Mouse (Mus musculus) kidney, adult 18-20 months (tissue): ENCODE measurements at regions not wholly inside any gene's neighbourhood (a gene's known extent, or its start where the extent isn't known, plus 50 kb on each side); places are given as distances from the start of the nearest gene placed in this dataset.

Experiments used
- DNase-seq: peaks from one replicate; pipeline ENCODE4 v3.0.0; 2021

GRCm38 (mm10) chr1:73532316-73532715, 516.6 kb upstream of the Tnp1 start:
- no peak for DNase-seq

- no peak for DNase-seq
Observed at GRCm38 (mm10) chr1:73531831-73532230, 516.1 kb upstream of the Tnp1 start.

GRCm38 (mm10) chr1:73530326-73530725, 514.6 kb upstream of the Tnp1 start:
- no peak for DNase-seq

- no peak for DNase-seq
Observed at GRCm38 (mm10) chr1:73528623-73529022, 512.9 kb upstream of the Tnp1 start.

GRCm38 (mm10) chr1:73516441-73516840, 500.7 kb upstream of the Tnp1 start:
- no peak for DNase-seq

- no peak for DNase-seq
Observed at GRCm38 (mm10) chr1:73515781-73516180, 500.1 kb upstream of the Tnp1 start.

GRCm38 (mm10) chr1:73513822-73514221, 498.1 kb upstream of the Tnp1 start:
- DNase-seq: peak; percentile 31

- DNase-seq: no peak
Observed at GRCm38 (mm10) chr1:73512836-73513235, 497.1 kb upstream of the Tnp1 start.

GRCm38 (mm10) chr1:73507071-73507754, 491.5 kb upstream of the Tnp1 start:
- DNase-seq: peak; percentile 39

- DNase-seq: no peak
Observed at GRCm38 (mm10) chr1:73503611-73504010, 487.9 kb upstream of the Tnp1 start.

GRCm38 (mm10) chr1:73500671-73501070, 485.0 kb upstream of the Tnp1 start:
- no peak for DNase-seq

- no peak for DNase-seq
Observed at GRCm38 (mm10) chr1:73495971-73496749, 480.5 kb upstream of the Tnp1 start.

GRCm38 (mm10) chr1:73481956-73482355, 466.2 kb upstream of the Tnp1 start:
- DNase-seq: no peak

- DNase-seq: peak; percentile 21
Observed at GRCm38 (mm10) chr1:73479349-73479920, 463.7 kb upstream of the Tnp1 start.

- no peak for DNase-seq
Observed at GRCm38 (mm10) chr1:73460598-73460997, 444.9 kb upstream of the Tnp1 start.

- DNase-seq: no peak
Observed at GRCm38 (mm10) chr1:73459754-73460534, 444.2 kb upstream of the Tnp1 start.

GRCm38 (mm10) chr1:73457261-73457660, 441.6 kb upstream of the Tnp1 start:
- DNase-seq: no peak

- peak; percentile 6 for DNase-seq
Observed at GRCm38 (mm10) chr1:73456359-73457062, 440.8 kb upstream of the Tnp1 start.

GRCm38 (mm10) chr1:73444216-73444890, 428.6 kb upstream of the Tnp1 start:
- no peak for DNase-seq

GRCm38 (mm10) chr1:73438385-73438784, 422.7 kb upstream of the Tnp1 start:
- no peak for DNase-seq

- DNase-seq: no peak
Observed at GRCm38 (mm10) chr1:73428101-73428500, 412.4 kb upstream of the Tnp1 start.

- no peak for DNase-seq
Observed at GRCm38 (mm10) chr1:73425049-73425448, 409.3 kb upstream of the Tnp1 start.
